Mouse (Mus musculus) limb, embryonic 12.5 days (tissue): ENCODE results near the gene Tdrd5. TPM values are rescaled to one million over a fixed set of nuclear protein-coding genes. Genes with fewer than 3 reads are reported as not detected.
"Not testable (repeated sequence)": the region's sequence is repeated elsewhere in the genome, so short reads cannot be mapped to it uniquely, and the experiment has no call there.

Source experiments
- ATAC-seq: fragments of 200-750 bp; cut with Nextera tagmentation; 2 replicates; pipeline ENCODE4 v1.8.0; 2017; ENCODE audit warnings: low read depth, moderate TSS enrichment; ENCODE audit not compliant: insufficient number of reproducible peaks, insufficient read depth, low FRiP score, low TSS enrichment
- H3K27ac ChIP-seq: fragments of 300-500 bp; sonication (generic); 2 replicates; pipeline ENCODE4 v1.5.1; 2016; ENCODE audit warnings: mild to moderate bottlenecking, moderate library complexity
- H3K27me3 ChIP-seq: fragments of 300-500 bp; sonication (generic); 2 replicates; pipeline ENCODE4 v1.6.1; 2016; ENCODE audit warnings: mild to moderate bottlenecking, moderate library complexity
- H3K36me3 ChIP-seq: fragments of 300-500 bp; sonication (generic); 2 replicates; pipeline ENCODE4 v1.6.1; 2016; ENCODE audit warnings: mild to moderate bottlenecking, moderate library complexity
- H3K4me1 ChIP-seq: fragments of 300-500 bp; sonication (generic); replicated peaks from 2 replicates; pipeline ENCODE4 v1.6.1; 2016
- H3K4me2 ChIP-seq: fragments of 300-500 bp; sonication (generic); 2 replicates; pipeline ENCODE4 v1.6.1; 2016; ENCODE audit warnings: mild to moderate bottlenecking, moderate library complexity
- H3K4me3 ChIP-seq: fragments of 300-500 bp; sonication (generic); replicated peaks from 2 replicates; pipeline ENCODE4 v1.5.1; 2016; ENCODE audit warnings: mild to moderate bottlenecking
- H3K9ac ChIP-seq: fragments of 300-500 bp; sonication (generic); replicated peaks from 2 replicates; pipeline ENCODE4 v1.6.1; 2016; ENCODE audit warnings: mild to moderate bottlenecking, moderate library complexity
- H3K9me3 ChIP-seq: fragments of 300-500 bp; sonication (generic); 2 replicates; pipeline ENCODE4 v1.6.1; 2016; ENCODE audit warnings: mild to moderate bottlenecking, moderate library complexity
- WGBS: fragments of 180-500 bp; shearing (Covaris S2); methylation state at CpG from one replicate; pipeline ENCODE4 v1.1.7; 2016; 5-methylcytosine and 5-hydroxymethylcytosine counted together
- polyA plus RNA-seq: library from polyadenylated mRNA; unstranded; fragments of >200 nt; fragmentation: Nextera tagmentation; extraction: Ambion mirVana; gene quantifications from 2 replicates; pipeline ENCODE4 v1.2.1, GENCODE M21; 2016

Gene Tdrd5
- polyA plus RNA-seq, 1 experiment from 2014 or later = 0.40 TPM

GRCm38 (mm10) chr1:156254866-156255265, 48.6 kb downstream of the Tdrd5 start:
- peaks cover 5% of the 10 kb centered on the region; the same call in 1 of the 2 replicates for H3K9me3 ChIP-seq
- H3K9ac ChIP-seq = no peak overlapping the region
- H3K27ac ChIP-seq = no peak overlapping the region
- H3K4me2 ChIP-seq = no peak overlapping the region
- H3K4me3 ChIP-seq = no peak overlapping the region
- WGBS = 81% methylated on average over 4 of the region's 4 CpGs
- no peaks in the 10 kb centered on the region for H3K27me3 ChIP-seq
- H3K4me1 ChIP-seq = no peaks in the 10 kb centered on the region
- ATAC-seq = no peak
- H3K36me3 ChIP-seq = no peaks in the 10 kb centered on the region

DNA sequence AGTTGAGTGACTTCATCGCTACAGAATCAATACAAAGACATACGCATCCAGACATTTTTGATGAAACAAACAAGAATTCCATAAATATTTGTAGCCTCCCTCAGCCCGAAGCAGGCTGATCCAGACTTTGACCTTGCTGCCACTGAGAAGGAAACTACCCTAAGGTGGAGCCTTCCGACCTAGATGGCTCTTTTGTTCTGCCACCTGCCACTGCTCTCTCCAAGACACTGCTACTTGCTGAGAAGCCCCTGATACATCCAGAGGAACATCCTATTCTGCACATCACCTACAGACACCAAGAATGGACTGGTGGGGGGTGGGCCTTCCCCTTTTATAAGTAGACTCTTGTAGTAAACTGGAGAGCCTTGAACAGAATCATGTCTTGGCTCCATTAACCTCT, 52.4 kb downstream of the Tdrd5 start:
- H3K9me3 ChIP-seq, ATAC-seq, H3K4me2 ChIP-seq, H3K27ac ChIP-seq, H3K36me3 ChIP-seq, H3K4me3 ChIP-seq, H3K9ac ChIP-seq, H3K4me1 ChIP-seq, H3K27me3 ChIP-seq: not testable (repeated sequence)
- WGBS = 91% methylated on average over 4 of the region's 4 CpGs

DNA sequence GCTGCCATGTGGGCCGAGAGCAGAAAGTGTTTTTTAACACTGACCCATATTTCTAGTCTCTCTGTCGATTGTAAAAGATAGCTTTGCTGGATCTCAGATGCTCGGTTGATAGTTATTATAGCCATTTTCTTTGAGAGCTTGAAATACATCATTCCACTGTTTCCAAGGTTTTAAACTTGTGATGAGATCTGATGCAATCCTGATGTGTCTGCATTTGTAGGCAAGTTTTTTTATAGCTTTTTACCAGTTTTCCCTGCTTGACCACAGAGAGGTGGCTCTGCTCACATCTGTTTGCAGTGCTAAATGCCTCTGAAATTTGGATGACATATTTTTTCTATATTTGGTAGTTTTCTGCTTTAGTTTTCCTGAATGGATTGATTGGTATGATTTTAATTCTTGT, 55.6 kb downstream of the Tdrd5 start:
- Histone ChIP-seq H3K27me3 (no peaks in the 10 kb centered on the region), H3K36me3 (no peaks in the 10 kb centered on the region), H3K27ac (no peak overlapping the region), H3K4me3 (no peak overlapping the region), H3K9ac (no peak overlapping the region), H3K4me2 (no peak overlapping the region), H3K9me3 (no peaks in the 10 kb centered on the region), H3K4me1 (no peaks in the 10 kb centered on the region)
- ATAC-seq = no peak
- WGBS = 33% methylated on average over 3 of the region's 3 CpGs

DNA sequence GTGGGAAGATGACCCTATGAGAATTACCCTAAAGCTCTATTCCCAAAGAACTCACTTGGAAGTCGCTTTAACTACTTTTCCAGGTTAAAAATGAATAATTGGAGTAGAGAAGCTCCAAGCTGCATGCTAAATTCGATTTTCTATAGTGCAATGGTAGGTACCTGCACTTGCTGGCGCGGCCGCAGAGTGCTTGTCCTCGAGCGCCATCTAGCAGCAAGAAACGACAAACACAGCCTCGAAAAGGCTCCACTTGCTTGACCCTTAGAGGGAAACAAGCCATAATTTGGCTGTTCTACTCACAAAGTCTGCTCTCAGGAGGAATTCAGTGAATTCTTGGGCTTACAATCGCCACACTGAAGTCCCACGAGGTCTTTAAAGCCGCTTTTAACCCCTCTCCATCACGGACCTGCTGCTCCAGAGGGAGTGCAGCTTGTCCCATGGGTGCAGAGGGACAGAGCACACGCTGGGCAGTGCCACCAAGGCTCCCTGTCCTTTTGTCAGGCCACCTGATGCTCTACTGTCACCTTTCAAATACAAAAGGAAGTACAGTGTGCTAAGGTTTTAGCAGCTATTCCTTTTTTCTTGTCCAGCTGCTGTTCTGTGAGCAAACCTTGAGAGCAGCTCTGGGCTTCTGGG, 61.6 kb downstream of the Tdrd5 start:
- H3K9ac ChIP-seq = no peak overlapping the region
- H3K36me3 ChIP-seq = no peaks in the 10 kb centered on the region

DNA sequence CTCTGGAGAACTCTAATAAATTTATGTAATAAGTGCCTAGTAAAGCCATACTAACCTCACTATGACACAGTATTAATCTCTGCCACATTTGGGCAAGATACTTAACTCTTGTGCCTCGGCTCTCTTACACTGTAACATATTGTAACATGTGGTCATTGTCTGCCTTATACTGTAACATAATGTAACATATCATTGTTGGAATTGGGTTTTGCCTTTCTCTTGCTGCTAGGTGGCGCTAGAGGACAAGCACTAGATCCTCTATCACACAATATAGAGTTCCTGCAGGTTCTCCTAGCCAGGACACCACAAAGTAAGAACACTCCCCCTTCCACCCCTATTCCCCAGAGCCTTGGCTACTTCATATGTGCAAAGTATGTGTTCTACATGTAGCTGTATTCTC, 62.4 kb downstream of the Tdrd5 start:
- no peak overlapping the region for H3K9ac ChIP-seq
- no peak for ATAC-seq
- WGBS = 35% methylated on average over 2 of the region's 2 CpGs

More for the DNA sequence above, 61.6 kb downstream of the Tdrd5 start:
- Histone ChIP-seq H3K9me3 (no peaks in the 10 kb centered on the region), H3K4me3 (no peak overlapping the region), H3K27me3 (peaks cover 6% of the 10 kb centered on the region; the same call in 1 of the 2 replicates), H3K4me2 (no peak overlapping the region), H3K27ac (no peak overlapping the region), H3K4me1 (no peaks in the 10 kb centered on the region)
- 9% methylated on average over 14 of the region's 14 CpGs for WGBS
- no peak for ATAC-seq

DNA sequence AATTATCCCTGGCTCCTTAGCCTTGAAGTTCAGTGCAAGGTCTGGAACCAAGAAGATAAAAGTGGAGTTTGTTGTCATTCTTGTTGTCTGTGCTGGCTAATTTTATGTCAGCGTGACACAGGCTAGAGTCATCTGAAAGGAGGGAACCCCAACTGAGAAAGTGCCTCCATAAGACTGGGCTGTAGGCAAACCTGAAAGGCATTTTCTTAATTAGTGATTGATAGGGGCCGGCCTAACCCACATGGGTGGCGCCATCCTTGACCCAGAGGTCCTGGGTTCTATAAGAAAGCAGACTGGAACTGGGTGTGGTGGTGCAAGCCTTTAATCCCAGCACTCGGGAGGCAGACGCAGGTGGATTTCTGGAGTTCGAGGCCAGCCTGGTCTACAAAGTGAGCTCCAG, 72.3 kb downstream of the Tdrd5 start:
- 80% methylated on average over 6 of the region's 6 CpGs for WGBS
- Histone ChIP-seq H3K4me2 (no peak overlapping the region), H3K4me3 (no peak overlapping the region), H3K4me1 (peaks cover 8% of the 10 kb centered on the region), H3K27me3 (no peaks in the 10 kb centered on the region), H3K9me3 (no peaks in the 10 kb centered on the region), H3K9ac (no peak overlapping the region), H3K27ac (no peak overlapping the region), H3K36me3 (no peaks in the 10 kb centered on the region)
- no peak for ATAC-seq

More for the DNA sequence above, 62.4 kb downstream of the Tdrd5 start:
- H3K27me3 ChIP-seq = peaks cover 6% of the 10 kb centered on the region; the same call in 1 of the 2 replicates
- no peaks in the 10 kb centered on the region for H3K9me3 ChIP-seq
- no peak overlapping the region for H3K4me2 ChIP-seq
- H3K36me3 ChIP-seq = no peaks in the 10 kb centered on the region
- no peak overlapping the region for H3K4me3 ChIP-seq
- no peaks in the 10 kb centered on the region for H3K4me1 ChIP-seq
- H3K27ac ChIP-seq = no peak overlapping the region

GRCm38 (mm10) chr1:156230339-156231089, 73.0 kb downstream of the Tdrd5 start:
- WGBS = 36% methylated on average over 9 of the region's 9 CpGs
- Histone ChIP-seq H3K9me3 (no peaks in the 10 kb centered on the region), H3K4me2 (no peak overlapping the region), H3K36me3 (no peaks in the 10 kb centered on the region), H3K27ac (no peak overlapping the region), H3K4me3 (no peak overlapping the region), H3K4me1 (peaks cover 8% of the 10 kb centered on the region), H3K27me3 (no peaks in the 10 kb centered on the region), H3K9ac (no peak overlapping the region)
- ATAC-seq = no peak

- H3K4me2 ChIP-seq = no peak overlapping the region
- no peaks in the 10 kb centered on the region for H3K36me3 ChIP-seq
- no peaks in the 10 kb centered on the region for H3K9me3 ChIP-seq
- 22% methylated on average over 7 of the region's 7 CpGs for WGBS
- H3K4me1 ChIP-seq = peaks cover 8% of the 10 kb centered on the region
- no peak for ATAC-seq
- H3K4me3 ChIP-seq = no peak overlapping the region
- no peak overlapping the region for H3K9ac ChIP-seq
- H3K27me3 ChIP-seq = no peaks in the 10 kb centered on the region
- H3K27ac ChIP-seq = no peak overlapping the region
Observed at GRCm38 (mm10) chr1:156229448-156229847, 74.0 kb downstream of the Tdrd5 start.

- Histone ChIP-seq H3K4me1 (peaks cover 8% of the 10 kb centered on the region), H3K4me2 (no peak overlapping the region), H3K9ac (no peak overlapping the region), H3K36me3 (no peaks in the 10 kb centered on the region), H3K4me3 (no peak overlapping the region), H3K27me3 (no peaks in the 10 kb centered on the region), H3K9me3 (no peaks in the 10 kb centered on the region), H3K27ac (no peak overlapping the region)
- 88% methylated on average over 4 of the region's 4 CpGs for WGBS
- ATAC-seq = no peak
Observed at GRCm38 (mm10) chr1:156228728-156229127, 74.7 kb downstream of the Tdrd5 start.

DNA sequence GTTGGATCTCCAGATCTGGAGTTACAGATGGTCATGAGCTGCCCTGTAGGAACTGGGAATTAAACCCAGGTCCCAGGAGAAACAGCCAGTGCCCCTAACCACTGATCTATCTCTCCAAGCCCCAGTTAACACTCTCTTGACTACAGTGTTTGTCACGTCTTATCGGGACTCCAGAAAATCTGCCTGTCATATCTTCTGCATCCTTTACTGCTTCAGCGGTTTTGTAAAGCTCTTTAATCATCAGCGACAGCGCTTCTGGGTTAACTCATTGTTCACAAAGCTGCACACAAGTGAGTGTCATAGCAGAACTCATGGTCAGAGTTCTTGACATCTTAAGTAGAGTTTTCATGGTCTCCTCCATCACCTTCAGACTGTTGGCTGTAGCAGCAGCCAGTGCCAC, 76.6 kb downstream of the Tdrd5 start:
- WGBS = 86% methylated on average over 5 of the region's 5 CpGs

GRCm38 (mm10) chr1:156222205-156223000, 81.1 kb downstream of the Tdrd5 start:
- no peak overlapping the region for H3K4me3 ChIP-seq
- H3K36me3 ChIP-seq = no peaks in the 10 kb centered on the region
- 78% methylated on average over 13 of the region's 13 CpGs for WGBS
- no peaks in the 10 kb centered on the region; the same call in 1 of the 2 replicates for H3K27me3 ChIP-seq
- no peak overlapping the region for H3K9ac ChIP-seq
- H3K4me2 ChIP-seq = no peak overlapping the region
- H3K27ac ChIP-seq = no peak overlapping the region
- ATAC-seq = no peak
- H3K9me3 ChIP-seq = no peaks in the 10 kb centered on the region
- H3K4me1 ChIP-seq = no peaks in the 10 kb centered on the region

More for the DNA sequence above, 76.6 kb downstream of the Tdrd5 start:
- H3K27ac ChIP-seq = no peak overlapping the region
- H3K36me3 ChIP-seq = no peaks in the 10 kb centered on the region
- H3K9ac ChIP-seq = no peak overlapping the region
- H3K4me2 ChIP-seq = no peak overlapping the region
- no peaks in the 10 kb centered on the region for H3K27me3 ChIP-seq
- H3K9me3 ChIP-seq = no peaks in the 10 kb centered on the region
- no peak overlapping the region for H3K4me3 ChIP-seq
- ATAC-seq = no peak
- H3K4me1 ChIP-seq = peaks cover 8% of the 10 kb centered on the region
